Mouse (Mus musculus) megakaryocyte-erythroid progenitor cell, adult 5 weeks (primary cell): ENCODE data around the gene F2rl3. TPM values are rescaled to one million over a fixed set of nuclear protein-coding genes. Genes with fewer than 3 reads are reported as not detected.

Experiments
- polyA plus RNA-seq: library from polyadenylated mRNA; stranded (reverse); fragments of >175 nt; gene quantifications from 2 replicates; pipeline ENCODE4 v1.2.3, GENCODE M21; 2012

The F2rl3 gene
- polyA plus RNA-seq: 8.2 and 10.5 TPM in 2 replicates

DNA sequence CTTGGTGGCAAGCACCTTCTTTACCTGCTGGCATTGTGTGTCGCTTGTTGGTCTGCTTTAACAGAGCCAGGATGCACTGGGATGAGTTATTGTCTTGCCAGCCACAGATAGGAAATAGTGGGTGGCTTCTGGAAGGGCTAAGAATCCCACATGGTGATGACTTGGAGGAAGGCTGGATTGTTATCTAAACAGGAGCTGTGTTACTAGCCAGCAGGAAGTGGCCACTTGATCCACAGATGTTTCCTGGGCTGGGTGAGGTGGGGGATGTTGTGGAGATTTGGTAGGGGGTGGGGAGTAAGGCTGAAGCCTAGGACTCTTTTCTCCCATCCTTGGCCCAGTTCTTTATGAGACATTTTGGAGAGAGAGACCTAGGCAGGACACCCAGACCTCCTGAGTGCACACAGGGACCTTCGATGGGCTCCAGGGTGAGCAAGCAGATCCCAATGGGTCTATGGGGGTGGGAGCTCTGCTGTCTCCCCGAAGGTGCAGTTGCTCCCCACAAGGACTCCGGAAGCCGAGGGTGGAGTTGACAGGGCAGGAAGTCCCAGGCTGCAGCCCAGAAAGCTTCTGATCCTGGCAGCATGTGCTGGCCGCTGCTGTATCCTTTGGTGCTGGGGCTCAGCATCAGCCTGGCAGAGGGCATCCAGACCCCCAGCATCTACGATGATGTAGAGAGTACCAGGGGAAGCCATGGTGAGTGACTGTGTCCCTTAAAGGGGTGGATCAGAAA lies at the start of gene F2rl3:
Gene F2rl3, plus strand, starts transcription at position 559 of the 730 bp plus-strand sequence.

DNA sequence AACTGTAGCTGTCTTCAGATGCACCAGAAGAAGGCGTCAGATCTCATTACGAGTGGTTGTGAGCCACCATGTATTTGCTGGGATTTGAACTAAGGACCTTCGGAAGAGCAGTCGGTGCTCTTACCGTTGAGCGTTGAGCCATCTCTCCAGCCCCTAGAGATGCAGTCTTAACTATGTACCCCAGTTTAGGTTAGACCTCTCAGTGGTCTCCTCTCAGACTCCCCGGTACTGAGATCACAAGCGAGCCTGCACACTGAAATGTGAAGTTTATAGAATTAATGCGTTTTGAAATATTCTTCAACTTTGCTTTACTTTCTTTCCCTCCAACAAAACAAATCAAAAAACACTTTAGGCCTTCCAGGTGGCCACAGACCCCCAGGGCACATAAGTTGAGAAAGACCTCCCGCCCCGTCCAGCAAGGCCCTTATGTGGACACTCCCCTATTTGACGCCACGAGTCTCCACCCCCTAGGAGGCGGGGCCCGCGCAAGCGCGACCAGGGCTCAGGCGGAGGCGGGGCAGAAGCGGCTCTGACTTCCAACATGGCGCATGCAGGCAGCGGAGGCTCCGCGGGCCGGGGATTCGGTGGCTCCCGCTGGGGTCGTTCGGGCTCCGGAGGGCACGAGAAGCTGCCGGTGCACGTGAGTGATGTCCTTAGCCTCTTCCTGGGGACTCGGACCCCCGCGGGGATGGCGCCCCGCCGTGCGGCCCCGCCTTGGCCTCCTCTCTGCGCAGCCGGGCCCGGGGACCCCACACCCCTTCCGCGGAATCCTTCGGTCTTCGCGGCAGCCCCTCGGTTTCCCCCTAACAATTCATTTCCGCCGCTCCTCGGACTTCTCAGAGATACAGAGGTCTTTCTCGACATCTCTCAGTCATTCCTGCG lies 38.7 kb upstream of the F2rl3 start, which contains the start of gene Sin3b:
Gene Sin3b, plus strand, starts transcription at position 517 of the 882 bp plus-strand sequence.

Other genes with a start within 250 kb of the F2rl3 start
- gene Med26, start 213.6 kb upstream of the F2rl3 start, polyA plus RNA-seq: 60.3 and 74.1 TPM in 2 replicates
- gene Smim7, start 190.8 kb upstream of the F2rl3 start, polyA plus RNA-seq: 19.9 and 21.5 TPM in 2 replicates
- 1.3 TPM in 2 replicates for gene Tmem38a, start 189.8 kb upstream of the F2rl3 start, polyA plus RNA-seq
- 4.0 and 4.7 TPM in 2 replicates for gene Nwd1, start 115.2 kb upstream of the F2rl3 start, polyA plus RNA-seq
- gene Sin3b, start 38.6 kb upstream of the F2rl3 start, polyA plus RNA-seq: 43.0 and 55.1 TPM in 2 replicates